Mouse (Mus musculus) lung, embryonic 16.5 days (tissue): ENCODE measurements around the gene Ccdc57. TPM values are rescaled to one million over a fixed set of nuclear protein-coding genes. Genes with fewer than 3 reads are reported as not detected.
"Not testable (repeated sequence)": the region's sequence is repeated elsewhere in the genome, so short reads cannot be mapped to it uniquely, and the experiment has no call there.

ENCODE experiments used
- ATAC-seq: fragments of 200-750 bp; cut with Nextera tagmentation; 2 replicates; pipeline ENCODE4 v1.8.0; 2017; ENCODE audit warnings: low read depth, mild to moderate bottlenecking, moderate library complexity
- H3K27ac ChIP-seq: fragments of 300-500 bp; sonication (generic); 2 replicates; pipeline ENCODE4 v1.5.1; 2014; ENCODE audit warnings: mild to moderate bottlenecking, control low read depth, low read length
- H3K27me3 ChIP-seq: fragments of 300-500 bp; sonication (generic); 2 replicates; pipeline ENCODE4 v1.6.1; 2014; ENCODE audit warnings: low read depth, low read length, mixed read lengths; ENCODE audit not compliant: control insufficient read depth, insufficient read depth
- H3K36me3 ChIP-seq: fragments of 300-500 bp; sonication (generic); 2 replicates; pipeline ENCODE4 v1.6.1; 2014; ENCODE audit warnings: low read length; ENCODE audit not compliant: control insufficient read depth, insufficient read depth
- H3K4me1 ChIP-seq: fragments of 300-500 bp; sonication (generic); replicated peaks from 2 replicates; pipeline ENCODE4 v1.6.1; 2014; ENCODE audit warnings: low read length, mixed read lengths; ENCODE audit not compliant: control insufficient read depth, insufficient read depth
- H3K4me2 ChIP-seq: fragments of 300-500 bp; sonication (generic); 2 replicates; pipeline ENCODE4 v1.6.1; 2014; ENCODE audit warnings: low read depth, low read length, control low read depth
- H3K4me3 ChIP-seq: fragments of 300-500 bp; sonication (generic); 2 replicates; pipeline ENCODE4 v1.5.1; 2014; ENCODE audit warnings: mild to moderate bottlenecking, low read length, control low read depth
- H3K9ac ChIP-seq: fragments of 300-500 bp; sonication (generic); 2 replicates; pipeline ENCODE4 v1.6.1; 2014; ENCODE audit warnings: low read length, control low read depth
- H3K9me3 ChIP-seq: fragments of 300-500 bp; sonication (generic); 2 replicates; pipeline ENCODE4 v1.6.1; 2016; ENCODE audit warnings: low read length; ENCODE audit not compliant: control insufficient read depth
- WGBS: fragments of 180-500 bp; shearing (Covaris S2); extraction: QIAGEN DNeasy Blood & Tissue Kit; methylation state at CpG from one replicate; pipeline ENCODE4 v1.1.7; 2014; 5-methylcytosine and 5-hydroxymethylcytosine counted together
- polyA plus RNA-seq: library from polyadenylated mRNA; unstranded; fragments of >200 nt; fragmentation: Nextera tagmentation; extraction: Ambion mirVana; gene quantifications from 2 replicates; pipeline ENCODE4 v1.2.1, GENCODE M21; 2015

The Ccdc57 gene
- polyA plus RNA-seq, 1 experiment from 2014 or later: 6.4 TPM

DNA sequence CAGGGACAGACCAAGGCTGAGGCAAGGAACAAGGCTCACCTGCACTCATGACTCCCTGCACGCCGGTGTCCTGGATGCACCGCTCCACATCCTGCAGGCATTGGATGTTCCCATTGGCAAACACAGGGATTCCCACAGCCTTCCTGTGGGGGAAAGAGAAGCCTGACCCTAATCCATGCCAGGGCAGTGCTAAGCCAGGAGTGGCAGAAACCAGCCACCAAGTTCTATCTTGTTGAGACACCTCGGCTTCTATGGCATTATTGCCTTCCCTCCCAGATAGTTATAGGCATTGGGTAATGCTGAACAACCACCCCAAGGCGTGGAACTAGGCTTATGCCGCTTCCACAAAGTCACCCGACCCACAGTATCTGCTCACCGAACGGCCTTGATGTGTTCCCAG, 140.0 kb downstream of the Ccdc57 start:
- no peaks in the 10 kb centered on the region for H3K27me3 ChIP-seq
- H3K27ac ChIP-seq: no peak overlapping the region
- peaks cover 10% of the 10 kb centered on the region for H3K4me1 ChIP-seq
- peaks cover 52% of the 10 kb centered on the region for H3K36me3 ChIP-seq
- WGBS: 93% methylated on average over 9 of the region's 9 CpGs
- no peak overlapping the region for H3K4me2 ChIP-seq
- H3K4me3 ChIP-seq: no peak overlapping the region
- ATAC-seq: no peak
- no peaks in the 10 kb centered on the region for H3K9me3 ChIP-seq
- no peak overlapping the region for H3K9ac ChIP-seq

DNA sequence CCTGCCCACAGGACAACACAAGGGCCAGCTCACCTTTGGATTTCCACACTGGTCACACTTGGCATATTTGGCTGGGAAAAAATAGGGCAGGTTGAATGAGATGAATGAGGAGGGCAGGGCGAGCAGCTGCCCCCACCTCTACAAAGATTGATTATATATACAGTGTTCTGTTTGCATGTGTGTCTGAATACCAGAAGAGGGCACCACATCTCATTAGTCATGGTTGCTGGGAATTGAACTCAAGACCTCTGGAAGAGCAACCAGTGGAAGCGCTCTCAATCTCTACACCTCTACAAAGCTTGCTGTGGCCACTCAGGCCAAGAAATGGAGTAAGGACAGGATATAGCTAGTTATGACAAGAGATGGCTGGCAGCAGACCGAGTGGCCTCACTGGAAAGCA, 142.9 kb downstream of the Ccdc57 start:
- Histone ChIP-seq H3K36me3 (peaks cover 63% of the 10 kb centered on the region), H3K9ac (no peak overlapping the region), H3K27ac (no peak overlapping the region), H3K4me3 (no peak overlapping the region), H3K9me3 (no peaks in the 10 kb centered on the region), H3K4me2 (no peak overlapping the region), H3K27me3 (no peaks in the 10 kb centered on the region), H3K4me1 (peaks cover 9% of the 10 kb centered on the region)
- ATAC-seq: no peak
- WGBS: 71% methylated on average over 3 of the region's 3 CpGs

DNA sequence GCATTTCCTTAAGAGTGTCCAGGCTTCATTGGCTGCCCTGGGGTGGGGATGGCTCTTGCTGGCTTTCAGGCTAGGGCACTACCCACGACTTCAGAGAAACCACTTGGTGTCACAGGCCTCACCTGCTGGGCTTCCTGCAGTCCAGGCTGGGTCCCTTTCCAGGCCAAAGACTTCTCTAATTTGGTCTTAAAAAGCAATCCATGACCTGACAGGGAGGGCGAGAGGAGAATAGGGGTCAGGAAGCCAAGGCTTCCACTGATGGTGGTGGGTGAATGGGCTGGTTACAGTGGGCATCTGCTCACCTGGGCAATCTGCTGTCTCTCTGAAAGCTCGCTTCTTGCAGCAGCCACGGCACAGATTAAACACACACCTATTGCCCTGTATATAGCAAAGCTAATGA, 143.3 kb downstream of the Ccdc57 start:
- H3K4me3 ChIP-seq: no peak overlapping the region
- H3K36me3 ChIP-seq: peaks cover 63% of the 10 kb centered on the region
- ATAC-seq: no peak
- H3K4me1 ChIP-seq: peaks cover 7% of the 10 kb centered on the region
- H3K4me2 ChIP-seq: no peak overlapping the region
- H3K9ac ChIP-seq: no peak overlapping the region
- H3K27me3 ChIP-seq: no peaks in the 10 kb centered on the region
- H3K27ac ChIP-seq: no peak overlapping the region
- no peaks in the 10 kb centered on the region for H3K9me3 ChIP-seq
- 85% methylated on average over 4 of the region's 4 CpGs for WGBS

DNA sequence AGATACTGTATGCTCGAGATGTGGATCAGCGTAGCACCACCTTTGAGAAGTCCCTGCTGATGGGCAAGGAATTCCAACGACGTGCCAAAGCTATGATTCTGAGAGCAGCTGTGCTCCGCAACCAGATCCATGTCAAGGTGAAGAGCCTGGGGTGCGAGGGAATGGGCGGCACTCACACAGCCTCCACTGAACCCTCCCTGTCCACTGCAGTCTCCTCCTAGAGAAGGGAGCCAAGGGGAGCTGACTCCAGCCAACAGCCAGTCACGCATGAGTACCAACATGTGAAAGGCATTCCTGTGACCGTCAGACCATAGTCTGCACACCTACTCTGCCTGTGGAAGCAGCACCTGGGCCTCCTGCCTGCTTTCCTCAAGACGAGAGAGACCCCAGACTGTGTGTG, 144.2 kb downstream of the Ccdc57 start:
- H3K27ac ChIP-seq, H3K4me1 ChIP-seq, H3K9ac ChIP-seq, H3K4me3 ChIP-seq, ATAC-seq, H3K27me3 ChIP-seq, H3K9me3 ChIP-seq, H3K4me2 ChIP-seq: not testable (repeated sequence)
- 88% methylated on average over 9 of the region's 10 CpGs for WGBS
- peaks cover 57% of the 10 kb centered on the region for H3K36me3 ChIP-seq

DNA sequence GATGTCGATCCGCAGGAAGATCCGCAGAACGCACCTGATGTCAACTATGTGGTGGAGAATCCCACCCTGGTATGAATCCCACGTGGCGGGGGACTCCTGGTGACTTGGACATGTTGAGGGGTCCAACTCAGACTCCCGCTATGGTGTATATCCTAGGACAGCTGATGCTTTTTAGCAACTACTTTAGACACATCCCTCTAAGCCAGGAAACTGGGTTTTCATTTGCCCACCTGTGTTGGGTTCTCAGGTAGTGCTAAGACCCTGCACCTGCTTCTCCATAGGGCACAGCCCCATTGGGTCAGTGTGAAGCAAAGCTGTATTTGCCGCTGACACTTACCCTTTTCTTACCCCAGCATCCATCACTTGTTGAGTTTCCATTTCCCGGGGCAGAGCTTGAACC, 147.5 kb downstream of the Ccdc57 start:
- Histone ChIP-seq H3K4me1 (peaks cover 17% of the 10 kb centered on the region), H3K4me2 (peak overlapping the region; percentile 96), H3K9ac (peak overlapping the region; percentile 97), H3K27ac (no peak overlapping the region), H3K27me3 (no peaks in the 10 kb centered on the region), H3K9me3 (no peaks in the 10 kb centered on the region), H3K4me3 (peak overlapping the region; percentile 91), H3K36me3 (peaks cover 31% of the 10 kb centered on the region)
- 30% methylated on average over 9 of the region's 9 CpGs for WGBS
- no peak for ATAC-seq

DNA sequence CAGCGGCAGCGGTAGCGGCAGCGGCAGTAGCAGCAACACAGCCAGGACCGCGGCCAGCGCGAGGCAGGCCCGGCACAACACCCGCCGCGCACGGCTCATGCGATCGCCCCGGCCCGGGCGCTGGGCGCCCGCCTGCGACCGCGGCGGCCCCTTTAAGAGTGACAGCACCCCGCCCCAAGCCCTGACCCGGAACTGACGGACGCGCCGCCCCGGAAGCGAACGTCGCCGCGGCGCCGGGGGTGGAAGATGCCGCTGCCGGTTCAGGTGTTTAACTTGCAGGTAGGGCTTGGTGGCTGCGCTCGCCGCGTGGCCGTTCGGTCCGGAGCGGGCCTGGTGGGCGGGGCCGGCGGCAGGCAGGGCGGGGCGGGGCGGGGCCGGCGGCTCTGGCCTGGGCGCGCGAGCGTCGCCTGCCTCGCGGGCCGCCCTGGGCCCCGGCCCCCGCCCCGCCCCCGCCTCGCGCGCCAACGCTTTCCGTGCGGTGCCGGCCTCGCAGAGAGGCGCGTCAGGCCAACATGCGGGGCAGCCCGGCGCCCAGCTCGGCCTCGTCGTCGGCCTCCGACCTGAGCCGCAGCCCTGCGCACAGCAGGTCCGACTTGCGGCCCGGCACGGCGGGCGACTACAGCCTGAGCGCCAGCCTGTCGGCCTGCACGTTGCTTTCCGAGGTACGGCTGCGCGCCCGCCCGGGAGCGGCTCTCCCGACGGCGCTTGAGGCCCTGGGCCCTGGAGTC, 148.4 kb downstream of the Ccdc57 start, which contains the start of the genes Rfng and Gps1:
TSS of gene Rfng (minus strand) at position 144 of the 728 bp plus-strand sequence.
TSS of gene Gps1 (plus strand) at position 209 of the 728 bp plus-strand sequence.
- Histone ChIP-seq H3K4me3 (peak within 1 kb of the TSS; percentile 91), H3K4me1 (peaks cover 17% of the 10 kb centered on the region), H3K27me3 (no peaks in the 10 kb centered on the region), H3K36me3 (peaks cover 22% of the 10 kb centered on the region), H3K27ac (peak within 1 kb of the TSS; percentile 77), H3K4me2 (peak within 1 kb of the TSS; percentile 96), H3K9me3 (no peaks in the 10 kb centered on the region), H3K9ac (peak within 1 kb of the TSS; percentile 97)
- ATAC-seq: peak; percentile 92
- whole genome bisulfite sequencing: 1% methylated on average over 64 of the region's 107 CpGs

DNA sequence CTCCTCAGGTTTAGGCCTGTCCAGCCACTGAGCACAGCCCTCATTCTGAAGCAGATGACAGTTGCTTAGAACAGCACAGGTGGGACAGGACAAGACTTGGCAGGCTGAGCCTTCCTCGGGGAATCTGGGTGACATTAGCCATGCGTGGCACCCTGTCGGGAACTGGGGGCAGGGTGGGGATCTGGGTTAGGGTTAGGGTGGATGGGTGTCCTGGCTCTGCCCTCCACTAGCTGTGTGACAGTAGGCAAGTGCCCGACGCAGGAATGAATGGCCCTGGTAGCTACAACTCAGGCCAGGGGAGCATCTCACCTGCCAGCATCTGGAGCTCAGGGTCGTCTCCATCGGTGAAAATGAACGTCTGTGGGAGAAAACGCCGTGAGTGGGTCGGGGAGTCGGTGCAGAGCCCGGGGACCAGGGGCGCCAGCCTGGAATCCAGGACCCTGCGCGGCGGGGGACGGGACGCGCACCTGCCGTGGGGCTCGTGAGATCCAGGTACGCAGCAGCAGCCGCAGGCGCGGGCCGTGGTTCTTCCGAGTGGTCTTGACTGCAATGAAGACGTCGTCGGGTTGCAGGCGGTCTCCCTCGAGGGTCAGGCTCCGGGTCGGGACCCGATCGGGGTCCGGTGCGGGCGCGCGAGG, 149.1 kb downstream of the Ccdc57 start:
- Histone ChIP-seq H3K27ac (peak overlapping the region; percentile 77), H3K9me3 (no peaks in the 10 kb centered on the region), H3K27me3 (no peaks in the 10 kb centered on the region), H3K4me1 (peaks cover 17% of the 10 kb centered on the region), H3K9ac (peak overlapping the region; percentile 97), H3K4me2 (peak overlapping the region; percentile 96), H3K4me3 (peak overlapping the region; percentile 91), H3K36me3 (peaks cover 18% of the 10 kb centered on the region)
- WGBS: 1% methylated on average over 42 of the region's 42 CpGs
- peak; percentile 10 for ATAC-seq

DNA sequence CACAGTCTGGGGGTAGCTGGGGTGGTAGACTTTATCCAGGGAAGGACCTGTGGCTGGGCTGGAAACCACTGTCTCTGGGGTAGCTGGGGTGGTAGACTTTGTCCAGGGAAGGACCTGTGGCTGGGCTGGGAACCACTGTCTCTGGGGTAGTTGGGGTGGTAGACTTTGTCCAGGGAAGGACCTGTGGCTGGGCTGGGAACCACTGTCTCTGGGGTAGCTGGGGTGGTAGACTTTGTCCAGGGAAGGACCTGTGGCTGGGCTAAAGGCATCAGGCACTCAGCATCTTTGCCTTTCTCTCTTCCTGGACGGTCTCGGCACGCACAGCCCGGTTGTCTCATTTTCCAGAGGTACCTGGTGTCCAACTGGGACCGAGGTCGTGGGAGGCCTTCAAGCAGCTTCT, 151.3 kb downstream of the Ccdc57 start:
- H3K36me3 ChIP-seq, H3K9me3 ChIP-seq, ATAC-seq, H3K9ac ChIP-seq, H3K4me3 ChIP-seq, H3K27me3 ChIP-seq, H3K4me2 ChIP-seq, H3K27ac ChIP-seq: not testable (repeated sequence)
- H3K4me1 ChIP-seq: peaks cover 17% of the 10 kb centered on the region
- 89% methylated on average over 6 of the region's 6 CpGs for WGBS

DNA sequence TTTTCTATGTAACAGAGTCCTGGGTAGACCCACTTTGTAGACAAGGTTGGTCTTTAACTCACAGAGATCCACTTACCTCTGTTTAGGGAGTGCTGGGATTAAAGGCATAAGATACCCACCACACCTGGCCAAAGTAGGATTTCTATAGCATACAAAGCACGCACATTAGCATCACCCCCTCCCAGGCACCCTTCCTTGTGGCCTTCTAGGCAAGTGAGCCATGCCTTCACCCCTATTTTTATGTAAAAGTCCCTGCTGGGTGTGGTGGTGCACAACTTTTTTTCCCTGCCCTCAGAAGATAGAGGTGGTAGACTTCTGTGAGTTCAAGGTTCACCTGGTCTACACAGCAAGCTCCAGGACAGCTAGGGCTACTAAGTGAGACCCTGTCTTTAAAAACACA, 152.8 kb downstream of the Ccdc57 start:
- WGBS: 89% methylated on average over 1 of the region's 1 CpGs

More for the DNA sequence above, 152.8 kb downstream of the Ccdc57 start:
- no peak for ATAC-seq
- no peaks in the 10 kb centered on the region; the same call in 1 of the 2 replicates for H3K36me3 ChIP-seq
- no peak overlapping the region for H3K9ac ChIP-seq
- no peak overlapping the region for H3K27ac ChIP-seq
- H3K4me1 ChIP-seq: peaks cover 11% of the 10 kb centered on the region
- no peak overlapping the region for H3K4me2 ChIP-seq
- no peaks in the 10 kb centered on the region for H3K27me3 ChIP-seq
- no peaks in the 10 kb centered on the region for H3K9me3 ChIP-seq
- H3K4me3 ChIP-seq: no peak overlapping the region
